Mouse (Mus musculus): ENCODE results near the gene Btbd2. TPM values are rescaled to one million over a fixed set of nuclear protein-coding genes. Genes with fewer than 3 reads are reported as not detected.
"Not testable (repeated sequence)": the region's sequence is repeated elsewhere in the genome, so short reads cannot be mapped to it uniquely, and the experiment has no call there.

The Btbd2 gene
- polyA plus RNA-seq, 1 experiment from 2014 or later = 31.9 TPM

GRCm38 (mm10) chr10:80609269-80609924 is 47.5 kb downstream of the Btbd2 start:
- no peak for DNase-seq (ENCODE audit: low spot score)

GRCm38 (mm10) chr10:80608435-80608834 is 48.4 kb downstream of the Btbd2 start:
- DNase-seq (ENCODE audit: low spot score) = no peak

- no peak for DNase-seq (ENCODE audit: low spot score)
Observed at GRCm38 (mm10) chr10:80606737-80607350, 50.0 kb downstream of the Btbd2 start.

- DNase-seq (ENCODE audit: low spot score) = peak; percentile 55
Observed at GRCm38 (mm10) chr10:80606306-80606705, 50.6 kb downstream of the Btbd2 start.

- not testable (repeated sequence) for DNase-seq (ENCODE audit: low spot score)
Observed at GRCm38 (mm10) chr10:80605721-80606120, 51.1 kb downstream of the Btbd2 start, which contains the start of gene Gm49322. TSS of gene Gm49322 (plus strand) at chr10:80606021.

- no peak for DNase-seq (ENCODE audit: low spot score)
Observed at GRCm38 (mm10) chr10:80604988-80605387, 51.9 kb downstream of the Btbd2 start.

GRCm38 (mm10) chr10:80604001-80604509 is 52.8 kb downstream of the Btbd2 start:
- DNase-seq (ENCODE audit: low spot score) = no peak

- DNase-seq (ENCODE audit: low spot score) = no peak
Observed at GRCm38 (mm10) chr10:80603364-80603763, 53.5 kb downstream of the Btbd2 start.

GRCm38 (mm10) chr10:80602698-80603325 is 54.1 kb downstream of the Btbd2 start, which contains the start of the genes Scamp4 and Adat3:
TSS of gene Scamp4 (plus strand) at chr10:80602872.
TSS of gene Adat3 (plus strand) at chr10:80602880.
- DNase-seq (ENCODE audit: low spot score) = peak; percentile 97

GRCm38 (mm10) chr10:80596318-80596717 is 60.6 kb downstream of the Btbd2 start:
- no peak for DNase-seq (ENCODE audit: low spot score)

Small RNA genes within 50 kb of the gene (microRNA-seq; reads per million reads assigned to microRNA genes)
- gene Mir6912 (ENCODE audit: borderline number of aligned reads) = not detected

Other genes starting within 250 kb of the Btbd2 start
- 89.7 and 96.8 TPM in 2 replicates for gene Tcf3, start 223.4 kb downstream of the Btbd2 start, polyA plus RNA-seq (2015; fragmentation: Nextera tagmentation; extraction: Ambion mirVana)
- gene Onecut3, start 162.2 kb downstream of the Btbd2 start, polyA plus RNA-seq (2015; fragmentation: Nextera tagmentation; extraction: Ambion mirVana) = not detected in 2 replicates
- not detected in 2 replicates for gene Atp8b3, start 117.9 kb downstream of the Btbd2 start, polyA plus RNA-seq (2015; fragmentation: Nextera tagmentation; extraction: Ambion mirVana)
- 24.1 and 25.5 TPM in 2 replicates for gene Rexo1, start 95.5 kb downstream of the Btbd2 start, polyA plus RNA-seq (2015; fragmentation: Nextera tagmentation; extraction: Ambion mirVana)
- 7.7 and 9.5 TPM in 2 replicates for gene Klf16, start 79.8 kb downstream of the Btbd2 start, polyA plus RNA-seq (2015; fragmentation: Nextera tagmentation; extraction: Ambion mirVana)
- gene Abhd17a, start 66.7 kb downstream of the Btbd2 start, polyA plus RNA-seq (2015; fragmentation: Nextera tagmentation; extraction: Ambion mirVana) = 103 and 118 TPM in 2 replicates
- 50.4 and 52.9 TPM in 2 replicates for gene Scamp4, start 54.2 kb downstream of the Btbd2 start, polyA plus RNA-seq (2015; fragmentation: Nextera tagmentation; extraction: Ambion mirVana)
- gene Adat3, start 54.2 kb downstream of the Btbd2 start, polyA plus RNA-seq (2015; fragmentation: Nextera tagmentation; extraction: Ambion mirVana) = 6.9 and 10.2 TPM in 2 replicates
- 2.8 and 4.2 TPM in 2 replicates for gene Gm49322, start 51.0 kb downstream of the Btbd2 start, polyA plus RNA-seq (2015; fragmentation: Nextera tagmentation; extraction: Ambion mirVana)
- gene Csnk1g2, start 34.2 kb downstream of the Btbd2 start, polyA plus RNA-seq (2015; fragmentation: Nextera tagmentation; extraction: Ambion mirVana) = 153 and 160 TPM in 2 replicates
- gene Mknk2, start 21.0 kb upstream of the Btbd2 start, polyA plus RNA-seq (2015; fragmentation: Nextera tagmentation; extraction: Ambion mirVana) = 119 and 125 TPM in 2 replicates
- gene Mob3a, start 44.9 kb upstream of the Btbd2 start, polyA plus RNA-seq (2015; fragmentation: Nextera tagmentation; extraction: Ambion mirVana) = 107 and 114 TPM in 2 replicates
- gene Izumo4, start 45.1 kb upstream of the Btbd2 start, polyA plus RNA-seq (2015; fragmentation: Nextera tagmentation; extraction: Ambion mirVana) = 17.8 and 20.1 TPM in 2 replicates
- gene Ap3d1, start 85.2 kb upstream of the Btbd2 start, polyA plus RNA-seq (2015; fragmentation: Nextera tagmentation; extraction: Ambion mirVana) = 48.0 and 54.8 TPM in 2 replicates
- gene Dot1l, start 98.1 kb upstream of the Btbd2 start, polyA plus RNA-seq (2015; fragmentation: Nextera tagmentation; extraction: Ambion mirVana) = 10.5 and 15.0 TPM in 2 replicates
- 62.7 and 80.3 TPM in 2 replicates for gene Sf3a2, start 141.1 kb upstream of the Btbd2 start, polyA plus RNA-seq (2015; fragmentation: Nextera tagmentation; extraction: Ambion mirVana)
- 137 and 140 TPM in 2 replicates for gene Plekhj1, start 141.6 kb upstream of the Btbd2 start, polyA plus RNA-seq (2015; fragmentation: Nextera tagmentation; extraction: Ambion mirVana)
- gene Amh, start 148.2 kb upstream of the Btbd2 start, polyA plus RNA-seq (2015; fragmentation: Nextera tagmentation; extraction: Ambion mirVana) = 0.08 TPM in 2 replicates
- 0.15 and 0.29 TPM in 2 replicates for gene Jsrp1, start 156.4 kb upstream of the Btbd2 start, polyA plus RNA-seq (2015; fragmentation: Nextera tagmentation; extraction: Ambion mirVana)
- gene Oaz1, start 169.6 kb upstream of the Btbd2 start, polyA plus RNA-seq (2015; fragmentation: Nextera tagmentation; extraction: Ambion mirVana) = 2,037 and 2,048 TPM in 2 replicates
- gene Lingo3, start 187.0 kb upstream of the Btbd2 start, polyA plus RNA-seq (2015; fragmentation: Nextera tagmentation; extraction: Ambion mirVana) = 0.06 and 0.18 TPM in 2 replicates
- gene Lsm7, start 198.1 kb upstream of the Btbd2 start, polyA plus RNA-seq (2015; fragmentation: Nextera tagmentation; extraction: Ambion mirVana) = 338 and 340 TPM in 2 replicates
- gene Sppl2b, start 198.2 kb upstream of the Btbd2 start, polyA plus RNA-seq (2015; fragmentation: Nextera tagmentation; extraction: Ambion mirVana) = 26.8 and 27.7 TPM in 2 replicates
- gene Tmprss9, start 214.8 kb upstream of the Btbd2 start, polyA plus RNA-seq (2015; fragmentation: Nextera tagmentation; extraction: Ambion mirVana) = 0.08 and 0.09 TPM in 2 replicates
- 337 and 351 TPM in 2 replicates for gene Timm13, start 243.9 kb upstream of the Btbd2 start, polyA plus RNA-seq (2015; fragmentation: Nextera tagmentation; extraction: Ambion mirVana)